Mouse (Mus musculus) brain, adult 2 months (tissue): ENCODE results near the gene Zbtb1.

Source experiments
- DNase-seq: peaks from one replicate; pipeline ENCODE4 v3.0.0; 2011; ENCODE audit warnings: low read depth, low spot score

The Zbtb1 gene

GRCm38 (mm10) chr12:76369206-76369977 lies 674 bp upstream of the Zbtb1 start, which contains the start of gene Zbtb25:
Gene Zbtb25, minus strand, starts transcription at chr12:76369602.
- DNase-seq, result peak; percentile 98

GRCm38 (mm10) chr12:76370831-76371571 lies 935 bp downstream of the Zbtb1 start:
- DNase-seq, result peak; percentile 80

DNA sequence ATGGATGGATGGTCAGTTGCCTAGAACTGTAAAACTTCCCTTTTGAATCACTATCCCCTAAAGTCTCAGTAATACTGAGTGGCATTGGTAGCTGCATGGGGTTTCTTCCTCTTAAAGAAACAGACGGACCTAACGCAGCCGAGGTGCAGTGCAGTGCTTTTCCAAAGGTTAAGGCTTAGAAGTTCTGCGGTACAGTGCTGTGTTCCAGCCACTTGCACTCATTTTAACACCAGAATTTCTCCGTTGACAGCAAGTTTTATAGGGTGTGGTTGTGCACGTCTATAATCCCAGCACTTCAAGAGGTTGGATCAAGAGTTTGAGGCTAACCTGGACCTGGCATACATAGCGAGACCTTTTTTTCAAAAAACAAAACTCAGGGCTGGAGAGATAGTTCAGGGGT lies 2.0 kb downstream of the Zbtb1 start:
- no peak for DNase-seq

DNA sequence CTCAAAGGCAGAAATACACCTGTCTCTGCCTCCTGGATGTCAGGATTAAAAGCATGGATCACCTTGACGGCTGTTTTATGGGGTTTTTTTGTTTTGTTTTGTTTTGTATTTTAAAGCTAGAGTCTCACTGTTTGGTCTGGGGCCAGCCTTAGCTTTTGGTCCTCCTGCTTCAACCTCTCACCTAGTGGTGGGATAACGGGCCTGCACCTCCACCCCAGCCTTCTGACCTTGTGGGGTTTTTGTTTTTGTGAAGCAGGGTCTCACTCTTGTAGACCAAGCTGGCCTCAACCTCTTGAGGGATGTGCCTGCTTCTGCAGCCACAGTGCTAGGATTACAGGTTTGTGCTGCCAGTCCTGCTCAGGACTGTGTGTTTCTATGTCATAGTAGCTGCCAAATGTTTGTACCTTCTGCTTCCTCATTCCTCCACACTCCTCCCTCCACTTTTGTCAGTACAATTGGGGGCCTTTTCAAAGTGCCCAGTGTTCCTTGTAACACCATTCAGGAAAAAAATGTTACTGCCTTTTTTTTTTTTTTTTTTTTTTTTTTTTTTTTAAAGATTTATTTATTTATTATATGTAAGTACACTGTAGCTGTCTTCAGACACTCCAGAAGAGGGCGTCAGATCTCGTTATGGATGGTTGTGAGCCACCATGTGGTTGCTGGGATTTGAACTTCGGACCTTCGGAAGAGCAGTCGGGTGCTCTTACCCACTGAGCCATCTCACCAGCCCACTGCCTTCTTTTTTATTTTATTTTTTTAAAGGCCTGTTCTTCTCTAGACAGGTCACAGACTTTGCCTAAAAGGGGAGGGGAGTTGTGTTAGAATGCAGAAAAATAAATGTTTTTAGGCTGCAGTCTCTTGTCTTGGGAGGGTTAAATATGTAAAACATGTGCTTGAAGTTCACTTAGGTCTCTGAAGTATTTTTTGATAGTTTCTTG lies 3.1 kb downstream of the Zbtb1 start:
- DNase-seq, result no peak

DNA sequence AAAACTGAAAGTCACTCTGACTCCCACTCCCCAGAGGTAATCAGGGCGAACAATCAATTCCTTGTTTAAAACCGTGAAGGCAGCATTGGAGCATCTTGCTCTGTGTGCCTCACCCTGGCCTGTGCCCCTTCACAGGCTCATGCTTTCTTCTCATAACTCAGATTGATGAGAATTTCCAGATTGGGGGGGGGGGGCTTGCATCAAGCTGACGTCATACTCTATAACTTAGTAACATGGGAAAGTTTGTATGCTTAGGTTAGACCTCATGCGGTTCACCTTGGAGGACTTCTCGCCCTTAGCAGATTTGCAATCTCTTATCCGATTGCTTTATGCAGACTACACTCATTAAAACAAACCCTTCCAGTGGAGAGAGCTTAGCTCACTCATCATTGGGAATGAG lies 3.9 kb downstream of the Zbtb1 start:
- no peak for DNase-seq

GRCm38 (mm10) chr12:76374911-76375310 lies 4.8 kb downstream of the Zbtb1 start:
- DNase-seq, result no peak

GRCm38 (mm10) chr12:76375506-76375905 lies 5.4 kb downstream of the Zbtb1 start:
- no peak for DNase-seq

DNA sequence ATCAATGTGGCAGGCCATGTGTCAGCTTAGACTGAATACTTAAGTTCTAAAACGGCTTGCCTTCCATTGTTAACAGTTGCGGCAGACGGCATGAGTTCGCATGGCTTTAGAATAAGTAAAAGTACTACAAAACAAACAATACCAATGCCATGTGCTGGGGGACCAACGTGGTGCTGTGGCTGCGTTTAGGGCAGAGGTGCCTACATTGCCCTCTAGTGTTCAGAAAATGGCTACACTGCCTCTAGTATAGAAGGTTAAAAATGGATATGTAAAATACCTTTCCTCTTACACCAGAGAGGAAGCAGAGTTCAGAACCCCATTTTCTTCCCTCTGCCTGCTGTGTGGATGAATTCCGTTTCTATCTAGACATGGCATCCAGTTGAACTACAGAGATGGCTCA lies 6.6 kb downstream of the Zbtb1 start:
- peak; percentile 56 for DNase-seq

DNA sequence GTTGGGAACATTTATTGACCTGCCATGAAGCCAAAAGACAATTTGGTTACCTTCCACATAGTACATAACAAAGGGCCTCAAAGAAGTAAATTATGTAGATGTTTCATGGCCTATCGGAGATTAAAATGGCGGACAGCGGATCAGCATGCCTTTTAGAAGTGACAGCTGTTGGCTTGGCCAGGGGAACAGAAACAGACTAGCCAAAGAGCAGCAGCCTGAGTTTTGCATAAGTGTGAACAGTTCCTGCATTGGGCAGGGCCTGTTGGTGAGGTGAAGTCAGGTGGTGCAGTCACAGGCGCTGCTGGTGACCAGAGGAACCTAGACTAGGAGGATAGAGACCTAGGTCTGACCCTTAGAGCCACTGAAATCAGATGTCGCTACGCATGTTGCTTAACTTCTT lies 7.0 kb downstream of the Zbtb1 start:
- DNase-seq, result no peak

DNA sequence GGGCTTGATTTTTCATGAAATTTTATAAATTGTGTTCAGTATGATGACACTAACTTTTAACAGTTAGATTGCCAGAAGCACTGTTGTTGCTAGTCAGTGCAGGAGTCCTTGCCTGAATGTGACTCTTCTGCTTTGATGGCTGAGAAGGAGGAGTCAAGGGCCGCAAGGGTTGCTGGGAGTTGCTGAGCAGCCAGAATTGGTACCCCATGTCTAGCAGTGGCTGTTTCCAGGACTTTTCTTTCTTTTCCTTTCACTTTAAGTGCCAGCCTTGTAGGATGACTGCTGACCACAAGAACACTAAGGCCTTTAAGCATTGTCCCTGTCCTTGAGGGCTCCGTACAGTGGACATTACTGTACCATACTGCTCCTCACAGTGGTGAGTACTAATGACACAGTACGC lies 7.7 kb downstream of the Zbtb1 start:
- DNase-seq, result no peak

DNA sequence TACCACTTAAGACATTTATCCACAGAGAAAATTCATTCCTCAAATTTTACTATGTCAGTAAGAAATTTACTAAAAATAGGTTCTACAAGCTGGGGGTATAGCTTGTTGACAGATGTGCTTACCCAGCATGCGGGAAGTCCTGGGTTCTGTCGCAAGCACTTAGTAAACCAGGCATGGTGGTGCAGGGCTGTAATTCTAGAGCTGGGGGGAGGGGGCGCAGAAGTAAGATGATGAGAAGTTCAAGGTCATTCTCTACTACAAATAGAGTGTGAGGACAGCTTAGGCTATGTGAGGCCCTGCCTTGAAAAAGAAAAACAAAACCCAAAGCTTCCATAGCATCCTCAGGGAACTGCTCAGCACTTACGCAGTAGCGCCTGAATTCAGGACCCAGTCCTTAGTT lies 8.5 kb downstream of the Zbtb1 start:
- DNase-seq, result no peak

DNA sequence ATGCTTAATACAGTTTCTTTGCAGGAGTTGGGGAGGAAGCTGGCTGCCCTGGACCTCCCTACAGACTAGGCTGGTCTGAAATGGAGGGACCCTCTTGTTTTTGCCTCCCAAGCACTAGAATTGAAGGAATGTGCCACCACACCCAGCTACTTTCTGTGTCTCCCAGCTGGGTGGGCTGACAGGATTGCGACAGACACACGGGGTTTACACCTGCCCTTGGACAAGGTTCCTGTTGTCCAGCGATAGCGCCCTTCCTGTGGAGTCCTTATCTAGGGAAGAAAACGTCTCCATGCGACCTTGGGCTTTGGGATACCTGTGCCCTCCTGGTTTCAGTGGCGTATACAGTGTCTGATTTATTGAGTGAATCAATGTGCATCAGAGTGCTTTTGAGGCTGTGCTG lies 10.1 kb downstream of the Zbtb1 start:
- no peak for DNase-seq

DNA sequence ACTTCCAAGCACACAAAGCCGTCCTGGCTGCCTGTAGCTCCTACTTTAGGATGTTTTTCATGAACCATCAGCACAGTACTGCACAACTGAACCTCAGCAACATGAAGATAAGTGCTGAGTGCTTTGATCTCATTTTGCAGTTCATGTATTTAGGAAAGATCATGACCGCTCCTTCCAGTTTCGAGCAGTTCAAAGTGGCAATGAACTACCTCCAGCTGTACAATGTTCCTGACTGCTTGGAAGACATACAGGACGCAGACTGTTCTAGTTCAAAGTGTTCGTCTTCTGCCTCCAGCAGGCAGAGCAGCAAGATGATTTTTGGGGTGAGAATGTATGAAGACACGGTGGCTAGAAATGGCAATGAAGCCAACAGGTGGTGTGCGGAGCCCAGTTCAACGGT lies 15.3 kb downstream of the Zbtb1 start:
- no peak for DNase-seq

DNA sequence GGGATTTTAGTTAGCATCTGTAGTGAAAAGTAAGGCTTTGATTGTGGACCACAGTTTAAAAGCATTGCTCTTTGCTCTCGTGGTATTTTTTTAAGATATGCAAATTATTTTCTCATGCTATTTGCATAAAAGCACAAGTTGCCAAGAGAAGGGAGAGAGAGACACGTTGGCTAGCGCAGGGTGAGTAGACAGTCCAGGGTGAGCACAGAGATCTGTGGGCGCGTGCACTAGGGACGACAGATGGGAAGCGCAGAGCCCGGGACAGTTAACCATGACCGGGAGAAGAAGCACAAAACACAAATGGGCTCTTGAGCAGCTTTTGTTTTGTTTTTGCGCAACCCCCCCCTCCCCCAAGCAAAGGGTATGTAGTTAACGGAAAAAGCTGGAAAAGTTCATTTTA lies 18.7 kb downstream of the Zbtb1 start:
- peak; percentile 51 for DNase-seq

DNA sequence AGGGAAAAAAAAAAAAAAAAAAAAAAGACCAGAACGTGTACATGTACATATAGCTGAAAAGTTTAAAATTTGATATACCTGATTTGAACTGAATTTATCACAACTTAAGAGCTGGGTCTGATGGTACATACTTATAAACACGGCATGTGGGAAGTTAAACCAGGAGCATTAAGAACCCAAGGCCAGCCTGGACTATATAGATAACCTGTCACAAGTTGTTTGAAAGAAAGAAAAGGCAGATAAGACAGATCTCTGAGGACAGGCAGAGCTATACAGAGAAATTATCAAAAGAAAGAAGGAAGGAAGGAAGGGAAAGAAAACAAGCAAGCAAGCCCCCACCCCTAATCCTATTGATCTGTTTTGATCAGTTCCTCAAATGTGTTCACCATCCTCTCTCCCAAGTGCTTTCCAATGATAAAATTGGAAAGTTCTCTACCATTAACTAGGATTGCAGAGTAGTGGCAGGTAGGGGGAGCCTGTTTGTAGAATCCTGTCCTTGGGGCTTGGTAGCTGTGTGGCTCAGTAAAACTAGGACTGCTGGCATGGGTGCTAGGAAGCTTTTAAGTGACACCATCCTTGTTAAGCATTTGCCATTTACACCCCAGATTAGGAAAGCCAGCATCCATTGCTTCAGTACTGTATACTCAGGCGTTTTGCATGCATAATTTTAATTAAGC lies 21.7 kb downstream of the Zbtb1 start:
- DNase-seq, result no peak

DNA sequence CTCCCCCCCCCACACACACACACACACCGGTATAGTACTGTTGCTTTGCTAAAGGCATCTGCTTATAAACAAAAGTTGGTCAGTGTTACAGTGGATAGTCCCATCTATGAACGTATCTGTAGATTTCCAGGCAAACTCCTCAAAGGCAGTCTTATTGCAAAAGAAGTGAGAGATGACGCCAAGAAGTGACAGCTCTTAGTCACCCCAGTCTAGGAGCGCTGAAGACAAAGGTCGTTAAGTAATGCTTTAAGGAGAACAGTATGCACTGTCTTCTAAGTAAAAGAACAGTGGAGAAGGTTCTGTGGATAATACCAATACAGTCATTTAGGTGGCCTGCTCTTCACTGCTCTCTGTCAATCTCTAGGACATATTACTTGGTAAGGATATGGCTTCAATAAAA lies 22.9 kb downstream of the Zbtb1 start:
- DNase-seq, result no peak

GRCm38 (mm10) chr12:76397281-76397680 lies 27.2 kb downstream of the Zbtb1 start:
- DNase-seq, result no peak

DNA sequence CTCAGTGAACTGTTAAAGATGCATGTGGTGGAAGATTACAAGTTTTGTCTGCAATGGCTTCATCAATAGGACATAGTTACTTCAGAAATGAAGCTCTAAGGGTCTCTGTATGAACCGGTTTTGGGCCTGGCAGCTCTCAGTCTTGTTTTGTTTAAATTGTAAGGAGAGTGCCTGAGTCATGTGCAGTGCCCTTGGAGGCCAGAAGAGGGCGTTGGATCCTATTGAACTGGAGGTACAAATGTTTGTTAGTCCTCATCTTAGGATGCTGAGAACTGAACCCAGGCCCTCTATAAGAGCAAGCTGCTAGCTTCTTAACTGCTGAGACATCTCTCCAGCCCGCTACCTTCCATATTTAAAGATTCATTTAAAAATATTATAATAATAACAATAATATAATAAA lies 31.6 kb downstream of the Zbtb1 start:
- no peak for DNase-seq

DNA sequence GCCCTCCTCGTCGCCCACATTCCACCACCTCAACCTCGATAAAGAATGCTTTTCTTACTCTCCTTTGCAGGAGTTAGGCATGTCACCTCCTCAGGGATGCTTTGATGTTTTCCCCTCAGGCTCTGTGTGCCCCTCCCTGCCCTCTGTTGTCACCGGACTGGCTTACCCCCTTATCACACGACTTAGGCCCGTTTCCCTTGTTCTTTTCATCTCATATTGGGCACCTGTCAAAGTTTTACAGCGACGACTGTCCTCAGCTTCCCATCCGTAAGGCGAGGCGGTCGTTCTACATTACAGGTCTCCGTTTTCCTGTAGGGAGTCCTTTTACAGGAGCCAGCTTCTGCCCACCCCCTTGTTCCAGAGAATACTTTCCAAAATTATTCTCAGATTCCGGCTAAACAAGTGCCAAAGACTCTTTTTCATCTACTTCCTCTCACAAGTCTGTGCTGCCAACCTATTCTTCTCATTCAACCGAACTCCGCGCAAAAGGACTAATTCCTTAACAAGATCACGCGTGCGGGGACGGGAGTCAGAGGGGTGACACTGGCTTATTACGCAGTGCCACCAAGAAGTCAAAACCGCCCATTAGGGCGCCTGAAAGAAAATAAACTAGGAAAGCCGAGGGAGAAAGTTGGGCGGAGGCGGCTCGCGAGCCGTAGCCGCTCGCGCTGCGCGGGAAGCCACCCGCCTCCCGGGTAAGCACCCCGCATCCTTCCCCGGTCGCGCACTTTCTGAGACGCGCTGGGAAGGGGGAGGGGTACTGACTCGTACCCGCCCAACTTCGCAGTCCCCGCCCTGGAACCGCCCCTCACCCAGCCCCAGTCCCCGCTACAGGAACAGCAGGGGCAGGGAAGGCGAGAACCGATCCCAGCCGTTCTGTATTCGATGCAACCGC lies 33.2 kb downstream of the Zbtb1 start:
- peak; percentile 93 for DNase-seq

- peak; percentile 99 for DNase-seq
These were observed 33.9 kb downstream of the Zbtb1 start, which contains the start of gene Hspa2 for GRCm38 (mm10) chr12:76403886-76404537. Gene Hspa2, plus strand, starts transcription at chr12:76404176.
